Mouse (Mus musculus): Measurements from ENCODE around the gene Gm28042.

Gm28042 gene

DNA sequence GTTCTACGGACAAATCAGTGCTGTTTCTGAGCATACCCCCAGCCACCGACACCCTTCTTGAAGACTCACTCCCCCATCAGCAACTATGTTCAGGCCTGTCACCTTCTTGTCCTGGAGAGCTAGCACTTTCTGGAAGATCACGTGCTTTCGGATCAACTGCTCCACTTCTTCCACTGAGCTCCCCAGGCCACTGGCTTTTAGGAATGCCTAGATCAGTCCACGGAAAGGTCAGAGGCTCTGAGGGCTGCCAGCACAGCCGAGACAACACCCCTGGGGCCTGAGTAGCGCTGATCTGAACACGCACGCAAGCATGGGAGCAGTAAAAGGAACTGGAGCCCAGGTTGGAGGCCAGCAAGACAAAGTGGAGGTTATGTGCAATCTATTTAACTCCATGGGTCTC, 33.4 kb downstream of the Gm28042 start:
- DNase-seq = no peak

DNA sequence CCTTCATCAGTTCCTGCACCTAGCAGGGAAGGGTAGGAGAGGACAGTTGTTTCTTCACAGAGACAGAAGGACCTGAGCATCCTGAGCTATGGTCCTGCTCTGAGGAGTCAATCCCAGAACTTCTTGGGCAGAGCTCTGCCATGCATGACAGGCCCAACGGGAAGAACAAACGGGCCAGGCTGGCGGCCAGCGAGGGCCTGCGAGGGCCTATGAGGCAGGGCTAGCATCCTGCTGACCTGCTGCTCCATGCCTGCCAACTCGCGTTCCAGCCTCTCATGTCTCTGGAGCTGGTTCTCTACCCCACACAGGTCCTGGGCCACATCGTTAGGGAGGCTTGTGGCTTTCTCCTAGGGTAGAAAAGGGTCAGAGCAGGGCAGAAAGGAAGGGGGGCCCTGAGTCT, 35.0 kb downstream of the Gm28042 start:
- no peak for DNase-seq

GRCm38 (mm10) chr2:120064639-120065038, 37.3 kb downstream of the Gm28042 start:
- no peak for DNase-seq

DNA sequence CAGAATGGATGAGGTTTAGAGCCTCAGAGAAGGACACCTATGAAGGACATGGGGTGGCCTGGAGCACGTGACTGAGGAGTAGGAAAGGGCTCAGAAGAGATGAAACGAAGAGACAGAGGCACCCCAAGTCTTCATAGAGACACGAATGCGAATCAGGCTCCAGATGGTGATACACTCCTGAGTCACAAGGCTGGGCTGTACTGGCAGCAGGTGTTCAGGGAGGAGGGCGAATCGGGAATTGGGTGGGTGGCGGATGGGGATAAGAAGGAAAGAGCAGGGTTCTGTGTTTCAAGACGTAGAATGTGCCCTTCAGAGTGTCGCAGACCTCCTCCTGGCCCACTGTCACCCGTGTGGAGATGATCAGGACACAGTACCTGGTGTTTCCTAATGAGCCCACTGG, 38.0 kb downstream of the Gm28042 start:
- DNase-seq = no peak

- DNase-seq = no peak
Observed at GRCm38 (mm10) chr2:120066224-120066623, 38.9 kb downstream of the Gm28042 start.

- DNase-seq = peak; percentile 7
Observed at GRCm38 (mm10) chr2:120068555-120069465, 41.5 kb downstream of the Gm28042 start.

GRCm38 (mm10) chr2:120069466-120069990, 42.2 kb downstream of the Gm28042 start:
- no peak for DNase-seq

- DNase-seq = no peak
Observed at GRCm38 (mm10) chr2:120074096-120074495, 46.8 kb downstream of the Gm28042 start.

DNA sequence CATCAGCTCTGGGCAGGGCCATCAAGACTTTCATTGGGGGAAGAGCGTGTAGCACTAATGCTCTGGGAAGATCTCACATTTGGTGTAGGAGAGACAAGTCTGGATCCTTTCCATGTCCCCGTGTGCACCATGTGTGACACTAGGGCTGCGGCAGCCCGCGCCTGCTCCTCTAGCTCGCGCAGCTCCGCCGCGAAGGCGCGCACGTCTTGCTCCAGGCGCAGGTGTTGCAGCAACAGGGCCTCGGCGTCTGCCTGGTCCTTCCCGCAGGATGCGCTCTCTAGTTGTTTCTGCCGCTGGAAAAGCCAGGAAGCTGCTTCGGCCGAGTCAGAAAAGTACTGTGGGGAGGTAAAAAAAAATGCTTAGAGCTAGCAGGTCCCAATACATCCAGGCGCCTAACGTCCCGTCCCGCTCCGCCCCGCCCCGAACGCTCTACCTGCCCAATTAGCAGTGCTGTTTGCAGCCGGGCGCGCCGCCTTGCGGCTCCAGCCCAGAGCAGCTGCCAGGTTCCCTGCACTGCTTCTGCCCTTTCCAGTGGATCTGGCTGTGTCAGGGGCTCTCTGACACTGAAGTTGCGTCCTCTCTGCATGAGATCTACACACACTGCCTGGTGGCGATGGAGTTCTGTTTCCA, 48.9 kb downstream of the Gm28042 start:
- DNase-seq = peak; percentile 51

GRCm38 (mm10) chr2:120082416-120082815, 55.1 kb downstream of the Gm28042 start:
- no peak for DNase-seq

- DNase-seq = no peak
Observed at GRCm38 (mm10) chr2:120084593-120085361, 57.5 kb downstream of the Gm28042 start.

GRCm38 (mm10) chr2:120086038-120086437, 58.7 kb downstream of the Gm28042 start:
- no peak for DNase-seq

DNA sequence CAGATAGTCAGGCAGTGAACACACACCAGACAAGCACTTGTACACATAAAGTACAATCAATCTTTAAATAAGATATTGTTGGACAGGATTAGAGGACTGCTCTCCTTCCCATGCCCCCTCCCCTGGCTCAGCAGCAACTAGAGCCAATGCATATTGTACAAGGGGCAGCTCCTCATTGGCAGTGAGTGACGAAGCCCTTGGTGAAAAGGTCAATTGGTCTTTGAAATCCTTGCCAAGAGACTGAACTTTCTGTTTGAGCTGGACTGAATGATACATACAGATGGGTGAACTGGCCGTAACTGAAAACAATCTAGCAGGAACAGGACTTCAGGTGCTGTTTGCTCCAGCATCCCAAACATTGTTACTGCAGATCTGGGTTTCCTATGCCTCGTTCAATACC, 60.1 kb downstream of the Gm28042 start:
- no peak for DNase-seq

GRCm38 (mm10) chr2:120087897-120088296, 60.6 kb downstream of the Gm28042 start:
- no peak for DNase-seq

- DNase-seq = no peak
Observed at GRCm38 (mm10) chr2:120090979-120091378, 63.7 kb downstream of the Gm28042 start.

All from thymus, postnatal 25 days (tissue).